Mouse (Mus musculus): Measurements from ENCODE around the gene Rrm1.
"Not testable (repeated sequence)": the region's sequence is repeated elsewhere in the genome, so short reads cannot be mapped to it uniquely, and the experiment has no call there.

Rrm1 gene

DNA sequence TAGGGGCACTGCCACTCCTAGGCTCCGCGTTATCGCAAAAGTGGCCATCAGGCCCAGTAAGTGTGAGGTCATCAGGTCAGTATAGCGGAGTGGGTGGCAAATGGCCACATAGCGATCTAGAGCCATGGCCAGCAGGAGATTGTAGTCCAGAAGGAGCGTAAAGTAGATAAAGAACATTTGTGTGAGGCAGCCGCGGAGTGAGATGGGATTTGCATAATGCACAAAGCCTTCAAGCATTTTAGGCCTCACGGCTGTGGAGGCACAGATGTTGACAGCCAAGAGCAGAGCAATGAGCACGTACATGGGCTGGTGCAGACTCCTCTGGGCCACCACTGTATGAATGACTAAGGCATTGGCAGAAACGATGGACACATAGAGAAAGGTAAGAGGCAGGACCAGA is 35.9 kb downstream of the Rrm1 start:
- in situ Hi-C loops (cut with MboI, MseI), result no loop called here

DNA sequence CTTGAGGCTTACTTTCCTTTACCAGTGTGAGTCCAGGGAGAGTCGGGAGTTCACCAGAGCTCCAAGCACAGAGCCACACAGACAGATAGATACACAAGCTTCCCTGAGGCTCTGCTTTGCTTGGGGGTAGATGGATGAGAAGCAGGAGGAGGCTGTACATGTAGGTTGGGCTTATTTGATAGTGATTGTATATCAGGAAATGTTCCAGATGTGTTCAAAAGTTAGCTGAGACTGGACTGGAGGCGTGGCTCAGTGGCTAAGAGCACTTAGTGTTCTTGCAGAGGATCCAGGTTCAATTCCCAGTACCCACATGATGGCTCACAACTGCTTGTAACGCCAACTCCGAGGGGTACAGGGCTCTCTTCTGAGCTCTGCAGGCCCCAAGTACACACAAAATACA is 36.9 kb downstream of the Rrm1 start:
- in situ Hi-C loops (cut with MboI, MseI), result no loop called here

DNA sequence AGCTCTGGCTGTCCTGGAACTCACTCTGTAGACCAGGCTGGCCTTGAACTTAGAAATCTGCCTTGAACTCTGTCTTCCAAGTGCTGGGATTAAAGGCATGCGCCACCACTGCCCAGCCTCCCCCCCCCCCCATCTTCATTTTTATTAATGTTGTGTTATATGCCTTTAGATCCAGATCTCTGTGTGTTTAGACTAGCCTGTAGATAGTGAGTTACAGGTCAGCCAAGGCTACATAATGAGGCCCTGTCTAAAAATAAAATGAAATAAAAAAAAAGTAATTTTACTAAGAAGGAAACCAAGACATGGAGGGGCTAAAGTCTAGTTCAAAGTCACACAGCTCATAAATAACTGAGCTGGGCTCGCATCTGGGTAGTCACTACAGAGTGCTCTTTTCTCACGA is 37.4 kb downstream of the Rrm1 start:
- in situ Hi-C loops (cut with MboI, MseI), result no loop called here

DNA sequence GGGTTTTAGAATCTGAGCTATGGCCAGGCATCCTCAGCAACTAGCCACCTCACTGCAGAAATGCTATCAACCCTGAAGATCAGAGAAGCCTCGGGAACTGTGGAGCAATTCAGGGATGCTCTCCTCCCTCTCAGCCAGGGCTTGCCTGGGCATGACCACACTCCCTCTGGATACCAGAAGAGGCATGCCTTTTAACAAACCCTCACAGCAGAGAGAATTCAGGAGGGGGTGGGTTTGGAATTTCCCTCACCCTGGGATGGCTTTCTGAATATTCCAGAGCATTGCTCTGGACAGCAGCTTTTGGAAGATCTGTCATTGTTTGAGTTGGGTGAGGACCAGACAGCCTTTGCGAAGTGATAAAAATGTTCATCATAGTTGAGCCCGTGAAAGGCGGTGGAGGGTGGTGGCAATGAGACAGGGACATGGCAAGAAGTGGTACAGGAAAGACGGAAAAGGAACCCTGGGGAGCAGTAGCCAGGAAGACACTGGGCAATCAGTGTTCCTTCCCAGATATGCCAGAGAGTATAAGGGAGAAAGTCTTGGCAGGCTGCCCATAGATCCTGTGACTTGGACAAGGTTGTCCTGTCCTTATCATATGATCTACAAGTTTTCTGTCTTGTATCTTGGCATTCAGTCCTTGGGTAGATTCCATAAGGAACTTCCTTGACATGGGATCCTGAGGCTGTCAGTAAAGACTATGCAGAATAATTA is 38.0 kb downstream of the Rrm1 start:
- in situ Hi-C loops (cut with MboI, MseI), result no loop called here

DNA sequence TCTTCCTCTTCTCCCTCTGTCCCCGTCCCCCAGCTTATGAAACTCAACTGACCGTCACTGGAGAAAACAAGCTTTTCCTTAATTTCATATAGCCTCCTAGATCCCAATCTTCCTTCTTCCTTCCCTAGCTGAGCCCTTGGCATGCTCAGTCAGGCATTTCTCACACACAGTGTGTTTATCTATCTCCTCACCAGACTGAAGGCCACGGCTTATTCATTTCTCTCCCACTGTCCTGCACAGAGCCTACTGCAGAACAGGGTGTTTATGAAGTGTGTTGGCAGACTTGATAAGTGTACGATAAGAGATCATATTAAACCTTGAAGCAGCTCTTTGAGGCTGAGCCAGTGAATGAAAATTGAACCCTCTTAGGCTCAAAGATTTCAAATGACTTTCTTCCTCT is 39.3 kb downstream of the Rrm1 start:
- in situ Hi-C loops (cut with MboI, MseI), result no loop called here

DNA sequence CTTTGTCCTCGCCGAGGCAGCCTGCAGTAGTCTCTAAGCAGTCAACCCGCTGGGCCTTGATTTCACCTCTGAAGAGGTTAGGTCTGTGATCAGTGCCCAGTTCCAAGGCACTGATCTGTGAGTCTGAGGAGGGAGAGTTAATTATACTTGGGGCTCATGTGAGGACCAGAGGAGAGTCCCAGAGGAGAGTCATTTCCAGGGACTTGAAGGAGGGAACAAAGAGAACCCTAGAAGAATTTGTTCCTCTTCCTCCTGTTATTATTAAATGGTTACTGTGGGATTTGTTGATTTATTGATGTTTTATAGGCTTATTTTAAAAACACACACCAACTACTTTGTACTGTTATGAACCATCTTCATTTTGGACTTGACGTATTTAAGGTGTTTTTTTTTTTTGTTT is 40.1 kb downstream of the Rrm1 start, which contains the start of gene Olfr543:
Gene Olfr543, minus strand, starts transcription at position 101 of the 400 bp plus-strand sequence.
- in situ Hi-C loops (cut with MboI, MseI), result no loop called here

DNA sequence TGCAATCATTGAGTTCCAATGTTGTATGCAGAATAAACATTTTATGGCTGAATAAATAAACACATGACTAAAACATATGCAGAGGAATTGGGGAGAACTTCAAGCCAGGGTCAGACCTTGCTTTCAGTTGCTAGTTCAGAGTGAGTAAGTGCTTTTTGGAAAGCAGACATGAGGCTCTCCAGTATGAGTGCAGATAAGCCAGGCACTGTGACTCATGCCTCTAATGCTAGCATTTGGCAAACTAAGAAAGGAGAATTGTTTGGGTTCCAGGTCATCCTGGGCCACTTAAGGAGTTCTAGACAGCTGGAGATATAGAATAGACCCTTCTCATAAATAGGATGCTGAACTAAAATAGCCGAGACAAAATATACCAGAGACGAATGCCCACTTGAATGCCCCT is 42.2 kb downstream of the Rrm1 start:
- in situ Hi-C loops (cut with MboI, MseI), result no loop called here

DNA sequence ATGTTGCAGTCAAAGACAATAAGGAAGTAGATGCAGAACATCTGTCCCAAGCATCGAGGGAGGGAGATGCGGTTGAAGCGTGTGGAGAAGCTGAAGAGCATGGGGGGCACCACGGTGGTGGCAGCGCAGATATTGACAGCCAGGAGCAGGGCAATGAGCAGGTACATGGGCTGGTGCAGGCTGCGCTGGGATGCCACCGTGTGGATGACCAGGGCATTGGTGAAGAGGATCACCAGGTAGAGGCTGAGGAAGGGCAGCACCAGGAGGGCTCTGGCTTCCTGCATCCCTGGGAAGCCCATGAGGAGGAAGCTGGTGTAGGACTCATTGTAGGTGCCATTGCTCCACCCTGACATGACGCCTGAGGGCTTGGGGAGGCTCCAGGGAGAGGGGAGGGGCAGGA is 43.3 kb downstream of the Rrm1 start:
- in situ Hi-C loops (cut with MboI, MseI), result not testable (repeated sequence)

DNA sequence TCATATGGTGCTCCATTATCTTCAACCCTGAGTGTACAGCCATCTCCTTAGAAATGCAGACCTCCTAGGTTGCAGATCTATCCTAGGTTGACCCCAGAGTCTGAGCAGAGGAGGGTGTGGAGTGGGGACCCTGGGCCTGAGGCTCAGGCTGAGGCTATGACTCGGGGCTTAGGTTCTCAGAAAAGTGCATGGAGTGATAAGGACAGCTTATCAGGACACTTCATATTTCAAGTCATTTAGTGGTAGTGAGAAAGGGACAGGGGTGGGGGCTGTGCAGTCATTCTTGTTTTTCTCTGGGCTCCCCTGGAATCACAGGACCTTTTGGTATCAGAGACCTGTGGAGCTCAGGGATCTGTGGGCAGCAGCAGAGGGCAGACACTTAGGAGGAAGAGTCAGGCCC is 44.6 kb downstream of the Rrm1 start:
- in situ Hi-C loops (cut with MboI, MseI), result no loop called here

DNA sequence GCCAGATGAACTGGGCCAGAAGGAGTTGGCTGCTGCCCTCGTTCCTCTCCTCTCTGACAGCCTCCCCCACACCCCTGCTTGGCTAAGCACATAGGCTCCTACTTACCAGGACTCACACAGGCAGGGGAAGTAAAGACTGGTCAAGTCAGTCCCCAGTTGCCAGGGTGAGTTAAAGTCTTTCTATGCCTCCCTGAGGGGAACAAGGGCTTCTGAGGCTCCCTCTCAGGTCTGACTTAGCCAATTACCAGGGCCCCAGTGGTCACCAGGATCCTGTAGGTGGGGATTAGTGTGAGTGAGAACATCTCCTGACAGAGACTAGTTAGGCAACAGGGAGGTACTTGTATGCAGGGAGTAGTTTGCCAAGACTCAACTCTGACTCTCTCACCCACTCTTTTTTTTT is 46.7 kb downstream of the Rrm1 start, which contains the start of gene Olfr544:
Gene Olfr544, minus strand, starts transcription at position 153 of the 400 bp plus-strand sequence.
- in situ Hi-C loops (cut with MboI, MseI), result no loop called here

DNA sequence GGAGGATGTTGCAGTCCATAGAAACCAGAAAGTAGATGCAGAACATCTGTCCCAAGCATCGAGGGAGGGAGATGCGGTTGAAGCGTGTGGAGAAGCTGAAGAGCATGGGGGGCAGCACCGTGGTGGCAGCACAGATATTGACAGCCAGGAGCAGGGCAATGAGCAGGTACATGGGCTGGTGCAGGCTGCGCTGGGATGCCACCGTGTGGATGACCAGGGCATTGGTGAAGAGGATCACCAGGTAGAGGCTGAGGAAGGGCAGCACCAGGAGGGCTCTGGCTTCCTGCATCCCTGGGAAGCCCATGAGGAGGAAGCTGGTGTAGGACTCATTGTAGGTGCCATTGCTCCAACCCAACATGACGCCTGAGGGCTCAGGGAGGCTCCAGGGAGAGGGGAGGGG is 52.9 kb downstream of the Rrm1 start:
- in situ Hi-C loops (cut with MboI, MseI), result not testable (repeated sequence)

DNA sequence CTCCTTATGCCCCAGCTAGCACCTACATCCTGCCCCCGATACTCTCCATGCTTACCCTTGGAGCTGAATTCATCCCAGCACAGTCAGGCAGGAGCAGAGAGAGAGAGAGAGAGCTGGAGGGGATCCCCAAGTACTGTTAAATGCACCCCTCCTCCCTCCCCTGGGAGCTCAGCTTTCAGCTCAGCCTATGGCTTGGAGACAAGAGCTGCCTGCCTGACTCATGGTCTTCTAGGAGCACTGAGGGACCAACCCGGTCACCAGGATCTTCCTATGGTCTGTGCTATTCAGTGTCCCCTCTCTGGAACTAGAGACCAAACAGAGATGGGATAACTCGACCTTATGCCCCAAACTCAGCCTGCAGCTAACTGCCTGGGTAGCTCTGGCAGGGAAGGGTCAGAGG is 58.0 kb downstream of the Rrm1 start, which contains the start of gene Olfr545:
Gene Olfr545, minus strand, starts transcription at position 101 of the 400 bp plus-strand sequence.
- in situ Hi-C loops (cut with MboI, MseI), result no loop called here

DNA sequence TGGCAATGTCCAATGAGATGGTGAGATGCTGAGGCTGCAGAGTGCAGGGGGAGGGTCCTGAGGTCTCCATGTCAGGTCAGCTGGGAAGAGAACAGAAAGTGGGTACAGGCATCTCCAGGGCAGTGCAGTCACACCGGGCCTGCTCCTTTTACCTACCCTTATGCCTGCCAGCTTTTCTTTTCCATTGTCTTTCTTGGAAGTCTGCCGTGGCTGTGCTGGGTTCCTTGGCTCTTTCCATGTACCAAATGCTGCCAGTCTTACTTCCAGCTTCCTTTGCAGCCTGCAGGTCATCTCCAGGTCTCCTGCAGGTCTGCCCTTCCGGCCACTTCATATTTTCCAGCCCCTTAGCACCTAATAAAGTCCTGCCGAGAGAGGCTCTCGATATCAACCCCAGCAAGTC is 60.5 kb downstream of the Rrm1 start:
- in situ Hi-C loops (cut with MboI, MseI), result loop anchor here in 1 of 2 experiments (25.0 kb wide), 1 partner anchor 1210 kb away; the partner anchor contains the start of gene Olfr243

DNA sequence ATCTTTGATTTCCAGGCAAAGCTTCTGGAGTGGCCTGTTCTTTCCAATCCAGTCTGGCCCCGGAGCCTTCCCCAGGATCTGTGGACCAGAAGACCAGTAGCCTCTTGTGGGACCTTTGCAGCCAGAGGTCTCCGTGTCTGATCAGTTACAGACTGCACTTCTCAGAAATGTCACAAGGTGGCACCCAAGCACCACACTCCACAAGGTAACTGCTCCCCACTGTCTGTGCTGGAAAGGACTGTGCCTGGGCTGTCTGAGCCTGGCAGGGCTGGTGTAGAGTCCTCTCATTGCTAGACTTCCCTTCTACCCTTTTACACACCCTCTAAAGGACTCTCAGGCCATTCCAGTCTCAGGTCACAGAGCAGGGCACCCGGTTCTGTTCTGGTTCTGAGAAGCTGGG is 65.4 kb downstream of the Rrm1 start:
- in situ Hi-C loops (cut with MboI, MseI), result loop anchor here in 1 of 2 experiments (5.0 to 25.0 kb wide), 2 partner anchors 415 to 1205 kb away; partner anchors contain the start of genes Olfr243 and Olfr572

DNA sequence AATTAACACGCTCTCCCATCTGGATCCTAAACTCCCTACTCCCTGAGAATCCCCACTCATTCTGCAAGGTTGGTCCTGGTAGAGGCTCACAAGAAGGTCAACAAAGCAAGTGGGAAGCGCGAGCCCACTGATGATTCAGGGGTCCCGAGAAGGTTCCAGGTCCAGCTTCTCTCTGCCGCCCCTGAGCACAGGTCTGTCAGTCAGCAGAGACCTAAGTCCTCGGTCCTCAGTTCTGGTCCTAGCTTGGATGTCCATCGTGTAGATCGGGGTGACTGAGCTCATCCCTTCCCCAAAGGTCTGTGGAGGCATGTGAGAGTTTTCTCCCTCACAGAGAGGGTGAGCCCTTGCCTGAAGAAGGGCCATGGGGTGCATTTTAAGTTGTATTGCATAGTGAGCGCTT is 66.6 kb downstream of the Rrm1 start:
- in situ Hi-C loops (cut with MboI, MseI), result loop anchor here in 1 of 2 experiments (5.0 to 25.0 kb wide), 2 partner anchors 414 to 1204 kb away; partner anchors contain the start of genes Olfr243 and Olfr572

DNA sequence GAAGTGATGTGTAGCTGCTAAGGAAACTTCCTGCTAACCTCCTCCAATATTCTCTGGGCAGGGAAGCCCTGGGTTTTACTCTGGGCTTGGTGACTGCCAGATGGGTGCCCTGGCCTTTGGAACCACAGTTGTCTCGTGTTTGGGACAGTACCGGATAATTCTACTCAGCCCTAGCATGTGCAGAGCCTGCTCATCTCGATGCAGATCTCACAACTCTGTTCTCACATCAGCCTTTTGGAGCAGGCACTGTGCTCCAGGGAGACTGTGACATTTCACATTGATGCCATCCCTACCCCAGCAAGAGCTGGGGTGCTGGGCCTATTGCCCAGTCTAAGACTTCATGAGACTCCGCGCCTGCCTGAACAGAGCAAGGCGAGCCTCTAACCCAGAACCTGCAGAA is 67.2 kb downstream of the Rrm1 start:
- in situ Hi-C loops (cut with MboI, MseI), result loop anchor here in 1 of 2 experiments (5.0 to 25.0 kb wide), 2 partner anchors 414 to 1204 kb away; partner anchors contain the start of genes Olfr243 and Olfr572

DNA sequence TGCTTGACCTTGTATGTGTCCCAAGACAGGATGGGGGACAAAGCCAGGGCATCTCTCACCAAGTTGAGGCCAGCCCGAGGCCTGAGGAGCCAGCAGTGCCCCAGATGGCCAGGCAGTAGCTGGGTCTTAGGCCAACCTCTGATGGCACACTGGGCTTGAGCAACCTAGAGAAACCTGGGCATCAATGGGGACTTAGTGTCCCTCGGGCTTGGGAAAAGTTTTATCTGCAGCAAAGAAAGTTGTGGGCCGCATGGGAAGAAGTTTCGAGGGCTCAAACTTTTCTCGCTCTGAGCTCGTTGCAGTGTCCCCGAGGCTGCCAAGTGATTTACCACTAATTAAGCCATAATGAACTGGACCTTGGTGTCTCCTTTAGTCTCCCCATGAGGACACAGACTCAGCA is 68.2 kb downstream of the Rrm1 start:
- in situ Hi-C loops (cut with MboI, MseI), result loop anchor here (5.0 to 25.0 kb wide), 5 partner anchors 58 to 1203 kb away; partner anchors contain the start of genes Olfr554 (in 2 of the 2), Olfr243 (in 1 of the 2), Olfr571 (in 1 of the 2) and Olfr572 (in 1 of the 2)

DNA sequence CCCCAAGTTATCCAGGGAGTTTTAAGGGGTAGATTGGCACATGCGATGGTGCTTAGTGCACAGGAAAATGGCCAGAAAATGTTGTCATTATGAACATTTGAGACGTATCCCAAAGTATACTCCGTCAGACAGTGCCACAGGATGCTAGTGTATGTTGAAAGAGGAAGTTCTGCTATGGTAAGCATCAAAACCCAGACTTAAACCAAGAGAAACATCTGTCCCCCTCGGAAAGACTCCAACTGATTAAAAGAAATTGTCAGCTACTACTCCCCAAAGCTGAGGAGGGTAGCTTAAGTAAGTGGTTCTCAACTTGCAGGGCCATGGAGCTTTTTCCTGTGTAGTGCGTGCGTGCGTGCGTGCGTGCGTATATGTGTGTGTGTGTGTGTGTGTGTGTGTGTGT is 70.4 kb downstream of the Rrm1 start:
- in situ Hi-C loops (cut with MboI, MseI), result loop anchor here (5.0 to 25.0 kb wide), 4 partner anchors 55 to 1200 kb away; partner anchors contain the start of genes Olfr554 (in 2 of the 2), Olfr243 (in 1 of the 2), Olfr571 (in 1 of the 2) and Trim21 (in 1 of the 2)

DNA sequence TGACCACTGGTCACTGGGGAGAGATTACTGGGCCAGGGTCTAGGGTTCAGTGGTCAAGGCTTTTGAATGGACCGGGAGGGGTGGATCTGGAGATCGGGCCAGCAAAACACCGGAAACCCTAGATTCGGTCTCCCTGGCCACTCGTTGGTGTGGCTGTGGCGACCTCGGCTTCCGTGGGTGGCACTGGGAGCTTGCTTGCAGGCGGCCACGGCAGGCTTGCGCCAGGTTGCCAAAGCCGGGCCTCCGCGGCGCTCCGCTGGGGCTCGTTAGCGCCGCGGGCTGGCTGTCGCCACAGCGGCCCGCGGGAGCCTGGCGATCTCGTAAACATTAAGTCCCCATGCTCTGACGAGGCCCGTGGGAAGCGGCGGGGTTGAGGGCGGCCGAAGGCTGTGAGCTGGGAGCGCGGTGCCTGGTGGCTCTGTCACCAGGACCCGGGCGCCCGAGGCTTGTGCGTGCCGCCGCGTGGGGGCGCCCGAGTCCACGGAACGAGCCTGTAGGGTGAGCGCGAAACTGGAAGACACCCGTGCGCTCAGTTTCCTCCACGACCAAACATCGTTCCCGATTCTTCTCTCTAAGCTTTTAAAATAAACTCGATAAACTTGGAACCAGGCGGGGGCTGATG is 71.4 kb downstream of the Rrm1 start:
- in situ Hi-C loops (cut with MboI, MseI), result loop anchor here (5.0 to 25.0 kb wide), 4 partner anchors 54 to 1199 kb away; partner anchors contain the start of genes Olfr554 (in 2 of the 2), Olfr243 (in 1 of the 2), Olfr571 (in 1 of the 2) and Trim21 (in 1 of the 2)

DNA sequence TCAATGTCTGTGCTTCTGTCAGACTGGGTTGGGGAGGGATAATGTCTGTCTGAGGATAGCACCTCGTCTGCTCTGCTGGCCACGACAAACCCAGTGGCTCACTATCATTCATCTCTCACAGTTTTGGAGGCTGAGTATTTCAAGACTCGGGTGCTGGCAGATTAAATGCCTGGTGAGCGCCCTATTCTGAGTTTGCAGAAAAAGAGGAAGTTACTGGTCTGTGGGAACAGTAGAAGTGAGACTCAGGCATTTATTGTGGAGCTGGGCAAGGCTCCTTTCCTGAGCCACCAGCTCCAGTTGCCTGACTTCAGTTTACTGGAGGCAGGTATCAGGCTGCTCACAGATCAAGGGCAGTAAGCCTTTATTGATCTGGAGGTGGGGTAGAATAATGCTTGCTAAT is 72.6 kb downstream of the Rrm1 start:
- in situ Hi-C loops (cut with MboI, MseI), result loop anchor here (5.0 to 25.0 kb wide), 4 partner anchors 53 to 1198 kb away; partner anchors contain the start of genes Olfr554 (in 2 of the 2), Olfr243 (in 1 of the 2), Olfr571 (in 1 of the 2) and Trim21 (in 1 of the 2)

DNA sequence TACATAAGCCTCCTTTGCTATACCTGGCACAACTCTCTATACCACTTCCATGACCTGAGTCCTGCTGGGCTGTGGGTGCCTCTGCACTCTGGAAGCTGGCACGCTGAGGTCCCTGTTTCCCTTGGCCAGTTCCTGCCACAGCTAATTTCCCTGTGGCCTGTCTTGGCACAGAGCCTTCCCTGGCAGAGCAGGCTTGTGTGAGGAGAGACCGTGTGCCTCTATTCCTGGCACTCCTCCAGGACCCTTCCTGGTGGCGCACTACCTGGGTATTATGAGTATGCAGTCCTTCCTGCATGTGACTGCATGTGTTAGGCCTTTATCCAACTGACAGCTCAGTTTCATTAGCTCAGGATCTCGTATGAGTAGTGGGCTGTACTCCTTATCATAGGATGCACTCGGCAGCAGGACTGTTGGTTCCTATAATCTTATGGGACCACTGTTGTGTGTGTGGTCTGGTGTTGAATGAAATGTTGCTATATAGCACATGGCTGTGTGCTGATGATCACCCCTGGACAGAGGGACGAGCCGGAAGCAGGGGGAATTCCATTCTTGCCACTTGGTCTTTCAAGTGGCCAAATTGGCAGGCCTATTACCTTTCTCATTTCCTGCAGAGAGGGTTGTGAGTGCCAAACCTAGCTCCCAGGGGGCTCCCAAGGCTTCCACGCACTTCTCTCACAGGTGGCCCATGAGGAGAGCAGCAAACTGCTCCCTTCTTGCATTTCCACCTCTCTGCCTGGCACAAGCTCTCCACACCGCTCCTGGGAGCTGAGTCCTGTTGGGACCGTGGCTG is 75.0 kb downstream of the Rrm1 start:
- in situ Hi-C loops (cut with MboI, MseI), result loop anchor here in 1 of 2 experiments (25.0 kb wide), 1 partner anchor 1196 kb away; the partner anchor contains the start of gene Olfr243
